Mouse (Mus musculus) forebrain, embryonic 11.5 days (tissue): Measurements from ENCODE around the gene Nell1. TPM values are rescaled to one million over a fixed set of nuclear protein-coding genes. Genes with fewer than 3 reads are reported as not detected.

Source experiments
- ATAC-seq: fragments of 200-750 bp; cut with Nextera tagmentation; replicated peaks from 2 replicates; pipeline ENCODE4 v1.8.0; 2017; ENCODE audit warnings: moderate TSS enrichment; ENCODE audit not compliant: low FRiP score
- DNase-seq: peaks from one replicate; pipeline ENCODE4 v3.0.0-alpha.2; 2017; ENCODE audit warnings: low spot score
- H3K27ac ChIP-seq: fragments of 300-500 bp; sonication (generic); 2 replicates; pipeline ENCODE4 v1.5.1; 2014; ENCODE audit warnings: low read depth, low read length
- H3K27me3 ChIP-seq: fragments of 300-500 bp; sonication (generic); 2 replicates; pipeline ENCODE4 v1.6.1; 2014; ENCODE audit warnings: mild to moderate bottlenecking, low read length, mixed read lengths; ENCODE audit not compliant: control insufficient read depth, insufficient read depth
- H3K36me3 ChIP-seq: fragments of 300-500 bp; sonication (generic); 2 replicates; pipeline ENCODE4 v1.6.1; 2014; ENCODE audit warnings: mild to moderate bottlenecking, low read length, moderate library complexity, mixed read lengths; ENCODE audit not compliant: control insufficient read depth, insufficient read depth
- H3K4me1 ChIP-seq: fragments of 300-500 bp; sonication (generic); replicated peaks from 2 replicates; pipeline ENCODE4 v1.6.1; 2014; ENCODE audit warnings: low read length, mixed read lengths; ENCODE audit not compliant: control insufficient read depth, insufficient read depth
- H3K4me2 ChIP-seq: fragments of 300-500 bp; sonication (generic); 2 replicates; pipeline ENCODE4 v1.6.1; 2014; ENCODE audit warnings: low read depth, mild to moderate bottlenecking, low read length, moderate library complexity, mixed read lengths; ENCODE audit not compliant: severe bottlenecking
- H3K4me3 ChIP-seq: fragments of 300-500 bp; sonication (generic); 2 replicates; pipeline ENCODE4 v1.5.1; 2014; ENCODE audit warnings: low read depth, low read length
- H3K9ac ChIP-seq: fragments of 300-500 bp; sonication (generic); 2 replicates; pipeline ENCODE4 v1.6.1; 2014; ENCODE audit warnings: low read length
- H3K9me3 ChIP-seq: fragments of 300-500 bp; sonication (generic); 2 replicates; pipeline ENCODE4 v1.6.1; 2016; ENCODE audit warnings: low read length, mixed read lengths; ENCODE audit not compliant: control insufficient read depth
- WGBS: fragments of 180-500 bp; shearing (Covaris S2); extraction: QIAGEN DNeasy Blood & Tissue Kit; methylation state at CpG from one replicate; pipeline ENCODE4 v1.1.7; 2014; 5-methylcytosine and 5-hydroxymethylcytosine counted together
- polyA plus RNA-seq: library from polyadenylated mRNA; unstranded; fragments of >200 nt; fragmentation: Nextera tagmentation; extraction: Ambion mirVana; gene quantifications from 2 replicates; pipeline ENCODE4 v1.2.1, GENCODE M21; 2014

The Nell1 gene
- polyA plus RNA-seq, 1 experiment from 2014 or later: 0.92 TPM

DNA sequence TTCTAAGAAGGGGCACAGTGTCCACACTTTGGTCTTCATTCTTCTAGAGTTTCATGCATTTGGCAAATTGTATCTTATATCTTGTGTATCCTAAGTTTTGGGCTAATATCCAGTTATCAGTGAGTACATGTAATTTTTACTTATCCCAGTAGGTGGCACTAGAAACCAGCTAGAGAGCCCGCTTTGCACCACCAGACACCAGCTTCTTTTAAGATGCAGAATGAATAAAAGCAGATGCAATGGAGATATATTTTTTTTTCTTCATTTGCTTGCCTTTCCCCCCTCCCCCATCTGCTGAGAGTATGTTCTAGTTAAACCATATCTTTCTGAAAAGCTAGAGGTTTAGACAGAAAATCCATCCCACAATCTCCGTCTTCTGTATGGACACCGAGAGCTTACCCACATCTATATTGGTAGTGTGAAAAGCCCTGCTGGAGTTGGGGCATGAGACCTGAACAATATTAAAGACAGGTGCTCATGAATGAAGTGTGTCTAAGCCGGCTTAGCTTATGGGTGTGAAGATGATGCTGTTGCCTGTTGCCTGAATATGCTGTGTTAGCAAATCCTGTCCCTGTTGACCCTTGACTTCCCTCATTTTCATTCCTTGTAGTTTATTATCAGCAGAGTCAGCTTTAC lies 21.0 kb upstream of the Nell1 start:
- 55% methylated on average over 4 of the region's 4 CpGs for WGBS
- H3K4me3 ChIP-seq: no peak overlapping the region
- no peaks in the 10 kb centered on the region for H3K27me3 ChIP-seq
- H3K4me2 ChIP-seq: no peak overlapping the region
- no peaks in the 10 kb centered on the region for H3K9me3 ChIP-seq
- no peak overlapping the region for H3K9ac ChIP-seq
- no peaks in the 10 kb centered on the region for H3K36me3 ChIP-seq
- no peak for DNase-seq
- H3K27ac ChIP-seq: no peak overlapping the region
- no peaks in the 10 kb centered on the region for H3K4me1 ChIP-seq
- ATAC-seq: no peak

DNA sequence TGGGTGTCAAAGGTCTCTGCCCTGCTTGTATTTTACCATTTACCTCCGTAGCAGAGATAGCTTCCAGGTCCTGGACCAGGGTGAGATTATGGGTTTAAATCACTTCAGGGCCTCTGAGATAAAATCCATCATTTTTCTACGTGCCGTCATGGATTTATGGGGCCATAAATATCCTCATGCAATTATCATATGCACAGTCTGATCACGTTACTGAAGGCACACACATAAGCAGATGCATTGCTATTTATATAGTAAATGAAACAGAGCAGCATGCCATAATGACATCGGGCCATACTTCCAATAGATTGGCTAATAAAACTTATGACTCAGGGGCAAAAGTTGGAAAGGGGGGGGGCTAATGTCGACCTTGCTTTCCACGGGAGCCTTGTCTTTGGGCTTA lies 19.8 kb upstream of the Nell1 start:
- Histone ChIP-seq H3K36me3 (no peaks in the 10 kb centered on the region), H3K27ac (no peak overlapping the region), H3K27me3 (no peaks in the 10 kb centered on the region), H3K9ac (no peak overlapping the region), H3K4me1 (no peaks in the 10 kb centered on the region), H3K9me3 (no peaks in the 10 kb centered on the region), H3K4me2 (no peak overlapping the region), H3K4me3 (no peak overlapping the region)
- DNase-seq (no peak), ATAC-seq (no peak)
- WGBS: 84% methylated on average over 7 of the region's 7 CpGs

DNA sequence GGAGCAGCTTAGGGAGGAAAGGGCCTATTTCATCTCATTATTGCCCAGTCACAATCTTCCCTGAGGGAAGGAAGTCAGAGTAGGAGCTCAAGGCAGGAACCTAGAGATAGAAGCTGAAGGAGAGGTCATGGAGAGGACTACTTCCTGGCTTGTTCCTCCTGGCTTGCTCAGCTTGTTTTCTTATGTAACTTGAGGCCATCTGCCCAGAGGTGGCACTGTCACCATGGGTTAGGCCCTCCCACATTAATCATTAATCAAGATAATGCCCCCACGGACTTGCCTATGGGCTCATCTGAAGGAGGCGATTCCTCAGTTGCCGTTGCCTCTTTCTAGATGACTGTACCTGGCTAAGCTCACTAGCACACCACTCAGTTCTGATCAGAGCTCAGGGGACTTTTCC lies 17.5 kb upstream of the Nell1 start:
- H3K4me1 ChIP-seq: no peaks in the 10 kb centered on the region
- no peak overlapping the region for H3K9ac ChIP-seq
- no peak overlapping the region for H3K4me2 ChIP-seq
- no peak overlapping the region for H3K27ac ChIP-seq
- H3K27me3 ChIP-seq: no peaks in the 10 kb centered on the region
- no peaks in the 10 kb centered on the region for H3K36me3 ChIP-seq
- H3K4me3 ChIP-seq: no peak overlapping the region
- H3K9me3 ChIP-seq: no peaks in the 10 kb centered on the region
- ATAC-seq (no peak), DNase-seq (no peak)
- WGBS: 84% methylated on average over 3 of the region's 3 CpGs

DNA sequence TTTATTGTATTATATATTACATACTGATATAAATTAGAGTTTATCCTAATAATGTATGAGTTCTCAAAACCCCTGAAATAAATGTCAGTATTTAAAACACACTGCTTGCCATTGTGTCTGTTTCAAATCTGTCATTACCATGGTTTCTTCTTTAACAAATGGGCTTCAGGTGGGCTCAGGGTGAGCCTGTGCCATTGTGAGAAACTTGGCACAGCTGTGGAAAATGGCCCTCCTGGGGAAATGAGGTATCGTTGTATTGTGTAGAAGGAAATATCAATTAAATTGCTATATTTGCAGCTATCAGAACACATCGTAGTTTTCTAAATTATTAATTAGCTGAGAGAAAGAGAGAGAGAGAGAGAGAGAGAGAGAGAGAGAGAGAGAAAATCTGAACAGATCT lies 10.9 kb upstream of the Nell1 start:
- Histone ChIP-seq H3K4me1 (no peaks in the 10 kb centered on the region), H3K4me3 (no peak overlapping the region), H3K27me3 (no peaks in the 10 kb centered on the region), H3K4me2 (no peak overlapping the region), H3K9me3 (no peaks in the 10 kb centered on the region), H3K36me3 (no peaks in the 10 kb centered on the region), H3K27ac (no peak overlapping the region), H3K9ac (no peak overlapping the region)
- ATAC-seq (no peak), DNase-seq (no peak)
- 89% methylated on average over 2 of the region's 2 CpGs for WGBS

DNA sequence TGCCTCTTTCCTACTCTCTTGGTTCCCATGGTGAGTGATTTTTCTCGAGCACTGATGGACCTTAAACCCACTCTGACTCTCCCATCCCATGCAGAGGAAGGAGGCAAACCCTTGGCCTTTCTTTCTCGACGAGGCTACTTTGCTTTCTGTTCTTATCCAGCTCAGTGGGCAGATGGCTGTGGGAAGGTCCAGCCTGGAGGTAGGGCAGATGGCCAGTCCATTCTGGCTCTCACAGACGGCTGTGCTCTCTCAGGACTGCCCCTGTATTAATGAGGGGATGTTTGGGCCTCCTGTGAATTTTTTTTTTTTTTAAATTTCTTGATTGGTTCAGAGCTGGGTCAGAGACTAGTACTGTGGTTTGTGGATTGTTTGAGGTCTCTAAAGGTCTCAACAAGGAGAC lies 5.1 kb upstream of the Nell1 start:
- Histone ChIP-seq H3K4me1 (peaks cover under 1% of the 10 kb centered on the region; the same call in 1 of the 2 replicates), H3K27ac (no peak overlapping the region), H3K36me3 (no peaks in the 10 kb centered on the region), H3K4me3 (no peak overlapping the region), H3K9me3 (no peaks in the 10 kb centered on the region), H3K27me3 (peaks cover 16% of the 10 kb centered on the region), H3K4me2 (no peak overlapping the region), H3K9ac (no peak overlapping the region)
- 53% methylated on average over 4 of the region's 4 CpGs for WGBS
- DNase-seq (no peak), ATAC-seq (no peak)

DNA sequence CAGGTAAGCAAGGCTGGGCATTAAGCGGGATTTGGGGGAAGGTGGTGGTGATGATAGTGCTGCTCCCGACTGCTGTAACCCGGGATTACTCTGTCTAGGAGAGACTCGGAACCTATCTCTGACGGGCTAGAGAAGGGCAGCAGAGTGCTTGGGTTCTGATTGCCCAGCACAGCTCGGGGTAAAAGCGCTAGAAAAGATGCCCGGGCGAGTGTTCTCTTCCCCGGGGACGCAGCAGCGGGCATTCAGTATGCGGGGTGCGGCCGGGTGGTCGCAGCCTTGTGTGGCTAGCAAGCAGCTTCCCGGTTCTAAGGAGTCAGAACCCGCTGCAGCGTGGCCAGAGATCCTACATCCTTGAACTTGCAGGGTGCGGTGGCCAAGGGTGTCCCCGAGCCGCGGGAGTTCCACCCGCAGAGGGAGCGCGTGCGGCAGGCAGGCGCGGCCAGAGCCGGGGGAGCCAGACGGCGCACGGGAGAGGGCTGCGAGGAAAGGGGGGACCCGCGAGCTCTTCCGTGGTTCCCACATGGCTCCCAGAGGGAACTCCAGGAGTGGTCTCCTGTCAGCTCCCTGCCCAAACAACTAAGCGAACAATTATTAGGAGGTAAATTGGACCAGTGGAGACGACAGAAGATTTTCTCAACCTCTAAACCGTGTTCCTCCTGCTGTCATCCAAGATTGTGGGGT lies 917 bp downstream of the Nell1 start:
- peak overlapping the region; percentile 94 for H3K4me2 ChIP-seq
- H3K4me3 ChIP-seq: peak overlapping the region; percentile 51
- H3K27me3 ChIP-seq: peaks cover 59% of the 10 kb centered on the region
- DNase-seq (peak; percentile 68), ATAC-seq (peak; percentile 47)
- H3K9me3 ChIP-seq: no peaks in the 10 kb centered on the region
- under 1% methylated on average over 40 of the region's 40 CpGs for WGBS
- no peaks in the 10 kb centered on the region for H3K36me3 ChIP-seq
- H3K4me1 ChIP-seq: peaks cover 9% of the 10 kb centered on the region
- H3K27ac ChIP-seq: no peak overlapping the region
- H3K9ac ChIP-seq: peak overlapping the region; percentile 37

DNA sequence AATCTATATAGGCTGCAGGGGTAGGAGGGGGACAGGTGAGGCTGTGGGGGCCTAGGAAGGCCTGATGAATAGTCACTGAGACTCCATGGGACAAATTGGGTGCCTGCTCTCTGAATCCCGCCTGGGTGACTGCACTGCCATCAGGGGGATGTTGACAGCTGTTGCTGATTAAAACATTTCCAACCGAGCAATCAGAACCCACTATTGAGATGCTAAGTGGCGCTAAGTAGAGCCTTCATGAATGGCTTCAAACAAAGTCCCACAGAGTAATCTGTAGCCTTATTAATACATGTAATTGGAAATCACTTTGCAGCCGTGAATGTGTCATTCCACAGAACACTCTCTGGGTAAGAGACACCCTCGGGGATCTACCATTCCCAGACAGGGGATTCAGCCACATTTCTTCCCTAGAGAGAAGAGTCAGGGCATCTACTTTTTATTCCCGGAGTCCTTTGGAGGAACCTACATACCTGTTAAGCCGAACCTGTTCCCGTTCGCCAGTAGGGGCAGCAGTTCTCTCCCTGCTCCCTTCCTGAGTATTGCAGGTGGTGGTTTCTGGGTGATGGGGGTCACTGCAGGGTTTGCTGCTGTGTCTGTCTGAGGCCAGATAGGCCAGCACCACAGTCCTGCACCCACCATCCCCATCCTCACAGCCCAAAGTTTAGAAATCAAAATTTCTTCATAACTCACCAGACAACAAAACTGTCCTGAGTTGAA lies 7.0 kb downstream of the Nell1 start:
- peaks cover 4% of the 10 kb centered on the region; the same call in 1 of the 2 replicates for H3K4me1 ChIP-seq
- no peaks in the 10 kb centered on the region for H3K36me3 ChIP-seq
- peaks cover 26% of the 10 kb centered on the region for H3K27me3 ChIP-seq
- 5% methylated on average over 9 of the region's 9 CpGs for whole genome bisulfite sequencing
- peak; percentile 54 for DNase-seq
- ATAC-seq: peak; percentile 71
- H3K9ac ChIP-seq: no peak overlapping the region
- no peaks in the 10 kb centered on the region for H3K9me3 ChIP-seq
- no peak overlapping the region for H3K27ac ChIP-seq
- H3K4me3 ChIP-seq: no peak overlapping the region
- no peak overlapping the region for H3K4me2 ChIP-seq

DNA sequence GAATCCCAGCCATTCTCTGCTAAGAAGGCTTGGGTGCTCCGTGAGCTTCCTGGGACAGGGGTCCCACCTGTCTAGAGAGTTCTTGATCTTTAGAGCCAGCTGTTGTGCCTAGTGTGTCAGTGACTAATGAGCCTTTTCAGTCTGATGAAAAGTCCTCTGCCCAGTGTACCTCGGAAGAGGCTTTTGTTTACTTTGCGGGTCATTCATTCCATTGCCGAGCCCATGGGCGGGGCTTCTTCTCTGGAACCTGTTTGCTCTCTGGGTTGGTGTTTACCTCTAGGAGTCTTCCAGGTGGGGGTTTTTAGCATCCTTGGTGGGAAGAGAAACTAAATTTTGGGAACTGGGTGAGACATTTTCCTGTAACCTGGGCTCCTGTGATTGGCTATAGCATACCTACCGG lies 10.0 kb downstream of the Nell1 start:
- H3K9me3 ChIP-seq: no peaks in the 10 kb centered on the region
- DNase-seq: peak; percentile 37
- H3K4me1 ChIP-seq: peaks cover 4% of the 10 kb centered on the region; the same call in 1 of the 2 replicates
- peaks cover 7% of the 10 kb centered on the region; the same call in 1 of the 2 replicates for H3K27me3 ChIP-seq
- H3K27ac ChIP-seq: no peak overlapping the region
- 21% methylated on average over 6 of the region's 6 CpGs for WGBS
- H3K4me2 ChIP-seq: no peak overlapping the region
- no peak for ATAC-seq
- H3K9ac ChIP-seq: no peak overlapping the region
- H3K4me3 ChIP-seq: no peak overlapping the region
- no peaks in the 10 kb centered on the region for H3K36me3 ChIP-seq
